Mouse (Mus musculus) liver, embryonic 14.5 days (tissue): ENCODE measurements around the gene Pole2. TPM values are rescaled to one million over a fixed set of nuclear protein-coding genes. Genes with fewer than 3 reads are reported as not detected.
"Not testable (repeated sequence)": the region's sequence is repeated elsewhere in the genome, so short reads cannot be mapped to it uniquely, and the experiment has no call there.

Source experiments
- ATAC-seq: fragments of 200-750 bp; cut with Nextera tagmentation; 2 replicates; pipeline ENCODE4 v1.8.0; 2017; ENCODE audit warnings: moderate number of reproducible peaks, mild to moderate bottlenecking, moderate library complexity; ENCODE audit not compliant: insufficient read depth
- DNase-seq, 3 experiments: peaks; one replicate each; pipeline ENCODE4 v3.0.0-alpha.2; 2012 to 2013; ENCODE audit warnings: low read depth in 3 of 3, low spot score in 3 of 3
- H3K27ac ChIP-seq: fragments of 300-500 bp; sonication (generic); 2 replicates; pipeline ENCODE4 v1.5.1; 2014; ENCODE audit warnings: moderate library complexity, mild to moderate bottlenecking, control low read depth, inconsistent platforms
- H3K27me3 ChIP-seq: fragments of 300-500 bp; sonication (generic); 2 replicates; pipeline ENCODE4 v1.6.1; 2014; ENCODE audit warnings: mild to moderate bottlenecking, low read length, moderate library complexity; ENCODE audit not compliant: control insufficient read depth, insufficient read depth
- H3K36me3 ChIP-seq: fragments of 300-500 bp; sonication (generic); replicated peaks from 2 replicates; pipeline ENCODE4 v1.6.1; 2014; ENCODE audit warnings: low read depth; ENCODE audit not compliant: control insufficient read depth, insufficient read depth
- H3K4me1 ChIP-seq, 2 experiments: fragments of 200-500 bp in 1 of 2; fragments of 300-500 bp in 1 of 2; sonication (generic) in 1 of 2; replicated peaks; 2 replicates each; pipeline ENCODE4 v1.6.1; 2012 to 2014; ENCODE audit warnings: antibody characterized with exemption in 1 of 2, inconsistent platforms in 1 of 2, low read length in 1 of 2; ENCODE audit not compliant: control insufficient read depth in 2 of 2, insufficient read depth in 2 of 2
- H3K4me2 ChIP-seq: fragments of 300-500 bp; sonication (generic); 2 replicates; pipeline ENCODE4 v1.6.1; 2014; ENCODE audit warnings: low read depth, mild to moderate bottlenecking, control low read depth, moderate library complexity
- H3K4me3 ChIP-seq, 2 experiments: fragments of 200-500 bp in 1 of 2; fragments of 300-500 bp in 1 of 2; sonication (generic) in 1 of 2; 2 replicates each; pipeline ENCODE4 v1.5.1; 2012 to 2014; ENCODE audit warnings: low read depth in 2 of 2, low read length in 2 of 2, mild to moderate bottlenecking in 2 of 2, control low read depth in 1 of 2, inconsistent platforms in 1 of 2, moderate library complexity in 1 of 2; ENCODE audit not compliant: insufficient read depth in 1 of 2
- H3K9ac ChIP-seq: fragments of 300-500 bp; sonication (generic); replicated peaks from 2 replicates; pipeline ENCODE4 v1.6.1; 2014; ENCODE audit warnings: mild to moderate bottlenecking, control low read depth, moderate library complexity
- H3K9me3 ChIP-seq: fragments of 300-500 bp; sonication (generic); 2 replicates; pipeline ENCODE4 v1.6.1; 2016; ENCODE audit warnings: low read length, mixed read lengths; ENCODE audit not compliant: control insufficient read depth
- CTCF ChIP-seq: IDR thresholded peaks from 2 replicates; pipeline ENCODE4 v1.5.1; 2016; ENCODE audit warnings: antibody characterized with exemption, low read depth, control low read depth
- EP300 ChIP-seq: IDR thresholded peaks from 2 replicates; pipeline ENCODE4 v1.6.1; 2016; ENCODE audit warnings: antibody characterized with exemption, low read depth
- WGBS: fragments of 180-500 bp; shearing (Covaris S2); extraction: QIAGEN DNeasy Blood & Tissue Kit; methylation state at CpG from one replicate; pipeline ENCODE4 v1.1.7; 2014; ENCODE audit not compliant: insufficient replicate concordance; 5-methylcytosine and 5-hydroxymethylcytosine counted together
- polyA plus RNA-seq, 2 experiments: library from polyadenylated mRNA; depleted of rRNA in 1 of 2; stranded (reverse) in 1 of 2; unstranded in 1 of 2; fragments of >200 nt; fragmentation: Nextera tagmentation in 1 of 2; extraction: Ambion mirVana in 1 of 2; gene quantifications; 2 replicates each; pipeline versions ENCODE4 v1.2.1 to v1.2.3; 2012 to 2014

Gene Pole2
- polyA plus RNA-seq, 2 experiments = 25.6 to 25.8 TPM

- Histone ChIP-seq H3K9ac (peak within 1 kb of the TSS; percentile 84), H3K27me3 (no peaks in the 10 kb centered on the region), H3K36me3 (peaks cover 12% of the 10 kb centered on the region), H3K4me3 (peak within 1 kb of the TSS; percentile 77 to 92), H3K27ac (peak within 1 kb of the TSS; percentile 61), H3K4me2 (peak within 1 kb of the TSS; percentile 81), H3K4me1 (peaks cover 12 to 18% of the 10 kb centered on the region in 2 experiments), H3K9me3 (no peaks in the 10 kb centered on the region)
- WGBS = under 1% methylated on average over 40 of the region's 40 CpGs
- TF ChIP-seq EP300 (peak; percentile 79), CTCF (peak; percentile 44)
- DNase-seq (peak; percentile 67 to 75 (median 71)), ATAC-seq (peak; percentile 92)
Measured at GRCm38 (mm10) chr12:69168461-69169106, 59.4 kb downstream of the Pole2 start, which contains the start of gene Lrr1. TSS of gene Lrr1 (plus strand) at chr12:69168814.

GRCm38 (mm10) chr12:69167656-69168460 is 60.1 kb downstream of the Pole2 start:
- TF ChIP-seq CTCF (no peak), EP300 (no peak)
- peaks cover 12 to 18% of the 10 kb centered on the region in 2 experiments for H3K4me1 ChIP-seq
- H3K4me3 ChIP-seq = peak overlapping the region; percentile 77 to 92
- peak overlapping the region; percentile 84 for H3K9ac ChIP-seq
- H3K9me3 ChIP-seq = no peaks in the 10 kb centered on the region
- no peak; the same call in 1 of the 2 replicates for ATAC-seq
- H3K4me2 ChIP-seq = peak overlapping the region; percentile 81
- no peak for DNase-seq
- peaks cover 6% of the 10 kb centered on the region for H3K36me3 ChIP-seq
- no peak overlapping the region; the same call in 1 of the 2 replicates for H3K27ac ChIP-seq
- no peaks in the 10 kb centered on the region for H3K27me3 ChIP-seq
- 9% methylated on average over 18 of the region's 18 CpGs for WGBS

- H3K36me3 ChIP-seq = not testable (repeated sequence)
- WGBS = 74% methylated on average over 8 of the region's 8 CpGs
Measured at GRCm38 (mm10) chr12:69166861-69167581, 61.0 kb downstream of the Pole2 start.

GRCm38 (mm10) chr12:69164904-69165303 is 63.1 kb downstream of the Pole2 start:
- WGBS = 11% methylated on average over 3 of the region's 3 CpGs
- ATAC-seq = no peak
- Histone ChIP-seq H3K4me2 (no peak overlapping the region), H3K4me1 (peaks cover 8 to 14% of the 10 kb centered on the region in 2 experiments), H3K4me3 (no peak overlapping the region), H3K9me3 (no peaks in the 10 kb centered on the region), H3K36me3 (no peaks in the 10 kb centered on the region), H3K27ac (no peak overlapping the region), H3K27me3 (no peaks in the 10 kb centered on the region), H3K9ac (no peak overlapping the region)
- DNase-seq = peak in 1 of 3 experiments; percentile 22
- peak; percentile 27; the same call in 1 of the 2 replicates for TF ChIP-seq EP300
- TF ChIP-seq CTCF = no peak

More at GRCm38 (mm10) chr12:69166861-69167581, 61.0 kb downstream of the Pole2 start:
- H3K27ac ChIP-seq, ATAC-seq, H3K4me2 ChIP-seq, H3K9ac ChIP-seq, DNase-seq, H3K9me3 ChIP-seq, H3K27me3 ChIP-seq: not testable (repeated sequence)
- Histone ChIP-seq H3K4me3 (0 out of 4 replicates have a peak overlapping the region, but pooled peaks of 1 of the 2 experiments have one; percentile 92), H3K4me1 (peaks cover 12 to 18% of the 10 kb centered on the region in 2 experiments)

GRCm38 (mm10) chr12:69163586-69163985 is 64.4 kb downstream of the Pole2 start:
- not testable (repeated sequence) for H3K9me3 ChIP-seq, DNase-seq, H3K4me3 ChIP-seq, H3K9ac ChIP-seq, H3K4me2 ChIP-seq, H3K27me3 ChIP-seq, H3K36me3 ChIP-seq, H3K27ac ChIP-seq, ATAC-seq
- 72% methylated on average over 4 of the region's 4 CpGs for WGBS
- H3K4me1 ChIP-seq = peaks cover 4 to 12% of the 10 kb centered on the region in 2 experiments; a peak in 3 of 4 replicates

GRCm38 (mm10) chr12:69160677-69161076 is 67.3 kb downstream of the Pole2 start:
- not testable (repeated sequence) for H3K9me3 ChIP-seq, H3K27ac ChIP-seq, H3K4me3 ChIP-seq, H3K4me2 ChIP-seq, H3K27me3 ChIP-seq, H3K9ac ChIP-seq, DNase-seq, ATAC-seq
- H3K36me3 ChIP-seq = peaks cover 11% of the 10 kb centered on the region
- WGBS = 57% methylated on average over 2 of the region's 2 CpGs
- H3K4me1 ChIP-seq = peaks cover 18 to 19% of the 10 kb centered on the region in 2 experiments
